Mouse (Mus musculus): ENCODE measurements around the gene 6030445D17Rik.
A peak's percentile ranks its signal among the peaks of the same experiment; 100 is the strongest.

The 6030445D17Rik gene

DNA sequence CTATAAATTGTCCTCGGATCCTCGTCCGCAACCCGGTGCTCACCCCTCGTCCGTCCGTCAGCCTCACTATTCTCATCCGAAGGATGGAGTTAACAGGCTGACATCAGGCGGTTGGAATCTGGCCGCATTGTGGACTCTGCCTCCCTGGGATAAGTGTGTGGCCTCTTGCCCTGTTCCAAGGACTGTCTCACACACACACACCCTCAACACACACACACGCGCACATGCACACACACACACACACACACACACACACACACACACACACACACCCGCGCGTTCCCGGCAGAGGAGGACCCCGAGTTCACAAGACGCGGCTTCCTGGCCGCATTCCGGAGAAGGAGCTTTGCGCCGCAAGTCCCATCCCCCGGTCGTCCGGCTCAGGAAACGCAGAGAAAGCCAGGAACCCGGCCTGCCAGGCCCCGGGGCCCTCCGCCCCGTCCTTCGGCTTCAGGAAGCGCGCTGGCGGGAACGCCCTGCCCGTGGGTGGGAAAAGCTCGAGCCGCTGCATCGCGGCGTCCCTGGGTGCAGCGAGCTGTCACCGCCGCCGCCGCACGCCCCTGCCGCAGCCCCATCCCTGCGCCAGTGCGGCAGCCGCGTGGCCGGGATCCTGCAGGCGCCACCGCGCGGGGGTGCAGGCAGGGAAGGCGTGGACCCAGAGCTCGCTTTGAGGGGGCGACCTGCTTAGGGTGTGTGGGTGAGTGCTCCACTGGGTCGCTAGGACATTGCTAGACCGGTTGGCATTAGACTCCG, at the start of gene 6030445D17Rik:
TSS of gene 6030445D17Rik (plus strand) at position 165 of the 753 bp plus-strand sequence.
- peak; percentile 49 for DNase-seq (ENCODE audit: low spot score)

DNA sequence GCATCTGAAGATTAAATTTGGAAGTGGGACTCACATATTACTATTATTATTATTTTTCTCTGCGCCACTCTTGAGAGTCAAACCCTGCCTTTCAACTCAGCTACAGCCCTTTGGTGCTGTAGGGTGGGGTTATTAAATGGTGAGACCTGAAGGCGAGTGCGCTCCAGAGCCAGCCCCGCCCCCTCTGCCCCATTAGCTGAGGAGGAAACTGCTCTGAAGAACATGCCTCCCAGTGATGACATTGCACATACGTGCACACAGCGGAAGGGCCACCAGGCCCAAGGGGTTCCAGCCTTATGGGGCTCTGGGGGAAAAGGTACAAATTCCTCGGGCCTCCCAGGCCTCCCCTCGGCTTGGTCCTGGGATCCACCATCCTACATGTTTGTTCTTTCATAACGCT, 46.6 kb upstream of the 6030445D17Rik start:
- no peak for DNase-seq (ENCODE audit: low spot score)

DNA sequence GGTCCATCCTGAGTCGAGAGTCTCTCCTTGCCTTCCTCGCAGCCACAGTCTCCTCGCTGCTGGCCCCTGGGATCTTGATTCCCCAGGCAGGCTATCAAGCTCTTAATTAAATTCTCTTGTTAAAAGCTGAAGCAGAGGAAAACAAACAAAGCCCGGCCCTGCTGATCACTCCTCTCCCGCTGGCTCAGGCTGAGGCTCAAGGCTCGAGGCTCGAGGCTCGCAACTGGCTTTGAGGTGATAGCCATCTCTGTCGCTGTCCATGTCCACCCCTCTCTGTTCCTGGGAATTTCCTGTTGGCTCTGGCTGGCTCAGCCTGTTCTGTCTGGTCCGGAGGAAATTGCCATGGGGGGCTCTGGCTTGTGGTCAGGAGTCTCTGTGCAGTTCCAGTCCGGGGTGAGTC, 43.1 kb upstream of the 6030445D17Rik start:
- no peak for DNase-seq (ENCODE audit: low spot score)

DNA sequence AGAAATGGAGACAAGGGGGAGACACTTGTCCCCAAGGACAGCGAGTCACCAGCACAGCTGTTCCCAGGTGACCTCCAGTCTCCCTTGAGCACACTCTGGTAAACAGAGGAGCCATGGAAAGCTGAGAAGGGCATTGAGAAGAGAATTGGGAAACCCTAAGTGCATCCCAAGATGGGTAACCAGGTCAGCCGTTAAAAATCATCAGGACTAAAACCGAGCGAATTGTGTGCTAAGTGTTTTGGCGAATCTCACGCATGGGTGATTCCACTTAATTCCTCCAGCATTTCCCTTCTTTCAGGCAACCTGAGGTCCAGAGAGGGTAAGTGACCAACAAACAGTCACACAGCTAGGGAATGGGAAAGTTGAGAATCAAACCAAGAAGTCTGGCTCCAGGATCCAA, 42.7 kb upstream of the 6030445D17Rik start:
- no peak for DNase-seq (ENCODE audit: low spot score)

DNA sequence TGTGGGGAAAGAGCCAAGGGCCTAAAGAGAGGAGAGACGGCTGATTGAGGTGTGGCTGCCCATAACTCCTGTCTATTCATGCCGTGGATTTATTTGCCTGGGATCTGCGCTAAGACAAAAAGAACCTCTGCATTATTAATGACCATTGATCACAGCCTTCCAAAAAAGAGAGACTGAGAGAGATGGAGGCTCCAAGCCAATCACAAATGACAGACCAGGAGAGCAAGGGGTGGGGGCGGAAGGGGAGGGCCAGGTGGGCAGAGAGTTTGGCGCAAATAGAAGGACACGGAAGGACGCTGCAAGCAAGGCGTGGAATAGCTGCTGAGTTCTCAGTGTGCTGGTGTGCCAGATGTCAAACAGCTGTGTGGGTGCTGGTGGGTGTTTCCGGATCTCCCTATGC, 38.8 kb upstream of the 6030445D17Rik start, which contains the start of gene Htr1d:
TSS of gene Htr1d (plus strand) at position 301 of the 400 bp plus-strand sequence.
- no peak for DNase-seq (ENCODE audit: low spot score)

DNA sequence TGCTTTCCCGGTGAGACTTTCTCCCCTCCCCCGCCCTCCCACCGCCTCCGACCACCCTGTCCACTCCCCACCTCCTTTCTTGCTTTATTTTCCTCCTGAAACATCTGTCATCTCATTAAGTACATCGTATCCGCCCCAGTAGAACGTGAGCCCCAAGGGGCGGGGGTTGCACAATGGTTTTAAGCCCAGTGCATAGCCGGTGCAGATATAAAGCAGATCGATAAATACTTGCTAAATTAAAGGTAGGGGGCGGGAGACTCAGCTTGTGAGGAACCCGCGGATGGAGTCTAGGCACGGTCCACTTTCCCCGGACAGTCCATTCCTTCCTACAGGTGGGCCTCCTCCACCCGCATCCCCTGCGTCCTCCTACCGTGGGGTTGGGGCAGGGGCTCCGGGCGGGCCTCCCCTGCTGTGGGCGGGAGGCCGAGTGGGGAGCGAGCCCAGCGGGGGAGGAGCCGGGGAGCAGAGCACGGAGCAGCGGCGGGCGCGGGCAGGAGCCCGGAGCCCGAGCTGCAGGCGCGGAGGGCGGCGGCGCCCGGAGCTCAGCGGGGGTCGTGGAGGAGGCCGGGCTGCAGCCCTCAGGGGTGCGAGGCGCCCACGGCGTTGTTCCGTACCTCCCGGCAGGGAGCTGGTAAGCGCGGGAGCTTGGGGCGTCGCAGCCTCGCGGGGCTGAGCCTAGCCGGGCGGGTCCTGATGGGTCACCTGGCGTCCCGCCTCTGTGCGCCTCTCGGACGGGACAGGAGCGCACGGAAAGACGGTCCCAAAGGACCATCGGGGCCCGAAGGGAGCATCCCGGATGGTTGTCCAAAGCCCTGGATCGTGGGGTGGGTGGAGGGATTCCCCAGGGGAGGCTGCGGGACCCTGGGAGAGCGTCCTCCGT, 37.7 kb upstream of the 6030445D17Rik start:
- DNase-seq (ENCODE audit: low spot score), result no peak

DNA sequence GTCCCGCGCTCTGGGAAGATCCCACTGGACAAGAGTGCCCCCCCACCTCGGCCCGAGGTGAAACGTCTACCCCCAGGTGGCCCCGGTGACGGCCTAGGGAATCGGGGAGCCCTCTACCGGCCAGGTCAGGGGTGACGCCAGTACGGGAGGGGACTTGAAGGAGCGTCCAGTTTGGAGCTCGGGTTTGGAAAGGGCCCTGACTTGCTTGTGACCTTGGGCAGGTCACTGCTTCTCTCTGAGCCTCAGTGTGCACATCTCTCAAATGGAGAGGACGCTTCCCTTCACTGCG, 37.1 kb upstream of the 6030445D17Rik start:
- DNase-seq (ENCODE audit: low spot score), result no peak

DNA sequence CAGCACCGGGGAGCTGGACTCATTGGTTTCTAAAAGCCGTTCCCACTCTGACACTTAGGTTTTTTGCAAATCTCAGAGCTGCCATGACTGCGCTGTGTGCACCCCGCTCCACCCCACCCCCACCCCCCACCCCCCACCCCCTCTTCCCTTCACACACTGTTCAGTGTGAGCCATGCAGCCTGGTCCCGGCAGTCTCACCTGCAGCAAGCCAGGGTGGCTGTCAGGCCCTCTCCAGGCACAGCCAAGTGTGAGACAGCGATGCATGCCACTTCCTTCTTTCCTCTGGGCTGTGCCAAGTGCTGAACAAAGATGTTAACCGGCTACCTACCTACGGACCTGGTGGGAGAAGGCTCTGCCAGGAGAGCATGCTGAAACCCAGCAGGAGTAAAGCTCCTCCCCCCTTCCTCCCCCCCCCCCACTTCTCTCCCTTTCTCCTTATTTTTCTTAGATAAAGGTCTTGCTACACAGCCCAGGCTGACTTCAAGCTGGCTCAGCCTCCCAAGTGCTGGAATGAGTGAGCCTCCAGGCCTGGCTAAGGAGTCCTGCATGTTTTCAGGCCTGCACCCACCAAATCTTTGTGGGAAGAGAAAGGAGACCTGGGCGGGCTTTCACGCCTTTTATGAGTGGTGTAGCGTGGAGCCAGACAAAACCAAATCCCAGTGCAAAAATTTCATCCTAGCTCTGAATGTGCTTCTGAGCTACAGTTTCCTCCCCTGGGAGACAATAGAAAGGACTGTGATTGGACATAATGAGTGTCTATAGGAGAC, 31.3 kb upstream of the 6030445D17Rik start:
- no peak for DNase-seq (ENCODE audit: low spot score)

DNA sequence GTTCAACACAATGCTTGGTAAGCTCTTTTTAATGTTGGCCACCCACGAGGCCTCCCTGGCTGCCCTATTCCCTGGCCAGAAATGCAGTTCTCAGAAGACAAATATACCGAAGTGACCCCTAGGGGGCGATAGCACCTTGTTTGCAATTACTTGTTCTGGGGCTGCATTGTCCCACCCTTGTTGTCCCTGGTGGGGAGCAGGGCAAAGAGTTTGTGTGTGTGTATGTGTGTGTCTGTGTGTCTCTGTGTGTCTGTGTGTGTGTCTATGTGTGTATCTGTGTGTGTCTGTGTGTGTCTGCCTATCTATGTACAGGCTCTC, 30.7 kb upstream of the 6030445D17Rik start:
- DNase-seq (ENCODE audit: low spot score), result no peak

DNA sequence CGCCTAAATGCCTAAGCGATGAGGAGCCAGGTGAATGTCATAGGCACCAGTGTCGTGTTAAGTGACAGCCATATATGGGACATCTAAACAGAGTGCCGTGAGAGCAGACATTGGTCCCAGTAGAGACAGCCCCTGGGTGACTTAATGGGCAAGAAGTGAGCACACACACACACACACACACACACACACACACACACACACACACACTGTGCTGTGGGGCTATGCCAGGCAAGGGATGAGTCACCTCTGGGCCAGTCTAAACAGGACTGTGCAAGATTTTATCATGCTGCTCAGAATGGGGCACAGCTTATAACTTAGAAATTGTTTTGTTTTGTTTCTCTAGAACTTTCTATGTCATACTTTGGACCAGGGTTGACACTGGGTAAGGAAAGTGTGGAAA, 28.0 kb upstream of the 6030445D17Rik start:
- no peak for DNase-seq (ENCODE audit: low spot score)

DNA sequence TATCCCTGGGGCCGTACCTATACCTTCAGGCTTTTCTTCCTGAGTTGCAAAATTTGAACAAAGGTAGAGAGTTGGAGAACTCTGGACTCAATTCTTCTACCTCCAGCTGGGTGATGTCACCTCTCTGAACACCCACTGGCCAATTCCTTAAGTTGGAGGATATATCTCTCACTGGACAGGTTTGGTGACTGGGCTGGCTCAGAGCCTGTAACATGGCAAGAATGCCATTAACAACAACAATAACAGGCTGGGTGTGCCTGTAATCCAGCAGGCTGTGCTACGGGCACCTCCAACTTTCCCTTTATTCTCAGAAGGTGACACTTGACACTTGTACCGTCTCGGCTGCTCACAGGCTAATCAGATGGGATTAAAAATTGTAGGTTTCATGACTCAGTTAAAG, 22.9 kb upstream of the 6030445D17Rik start:
- no peak for DNase-seq (ENCODE audit: low spot score)

DNA sequence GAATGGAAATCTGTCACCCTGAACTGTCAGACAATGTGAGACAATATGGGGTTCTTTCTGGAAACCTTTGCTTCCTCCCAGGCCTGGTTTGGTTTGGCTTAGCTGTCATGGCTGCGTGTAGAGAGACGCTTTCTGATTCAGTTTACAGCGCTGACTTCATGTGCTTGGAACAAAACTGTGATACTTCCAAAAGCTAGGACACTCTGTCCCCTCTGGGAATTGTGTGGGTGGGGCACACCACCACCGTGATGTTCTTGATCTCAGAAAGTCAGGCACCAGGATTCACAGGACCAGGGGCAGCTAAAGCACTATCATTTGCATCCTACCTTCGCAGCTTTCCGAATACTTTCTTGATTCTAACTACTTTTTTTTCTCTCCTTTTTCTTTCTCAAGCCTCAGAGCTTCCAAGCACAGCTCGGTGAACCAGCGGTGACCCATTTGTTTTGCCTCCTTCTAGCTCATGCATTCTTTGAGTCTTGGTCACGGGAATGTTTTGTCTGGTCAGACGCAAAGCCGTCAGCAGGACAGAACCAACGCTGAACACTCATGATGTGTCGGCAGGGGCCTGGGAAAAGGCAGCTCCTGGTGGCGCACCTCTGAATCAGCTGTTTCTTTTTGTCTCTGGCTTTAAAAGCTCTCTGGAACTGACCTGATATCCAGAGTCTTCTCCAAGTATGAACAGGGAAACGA, 20.6 kb upstream of the 6030445D17Rik start:
- peak; percentile 61 for DNase-seq (ENCODE audit: low spot score)

DNA sequence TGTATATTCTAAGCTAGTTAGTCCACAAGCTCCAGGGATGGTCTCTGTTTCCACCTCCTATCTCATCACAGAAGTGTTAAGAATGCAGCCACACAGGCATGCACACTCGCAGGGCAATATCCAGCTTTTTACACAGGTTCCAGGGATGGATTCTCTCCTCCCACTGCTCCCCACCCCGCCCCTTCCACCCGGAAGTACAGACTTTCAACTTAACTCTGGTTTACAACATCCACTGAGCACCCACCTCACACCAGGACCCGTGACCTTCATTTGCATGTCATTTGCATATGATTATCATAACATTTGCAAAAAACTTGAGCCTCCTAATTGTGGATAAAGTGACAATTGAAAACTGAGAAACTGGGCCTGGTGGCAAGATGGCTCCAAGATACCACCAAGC, 17.5 kb upstream of the 6030445D17Rik start:
- no peak for DNase-seq (ENCODE audit: low spot score)

DNA sequence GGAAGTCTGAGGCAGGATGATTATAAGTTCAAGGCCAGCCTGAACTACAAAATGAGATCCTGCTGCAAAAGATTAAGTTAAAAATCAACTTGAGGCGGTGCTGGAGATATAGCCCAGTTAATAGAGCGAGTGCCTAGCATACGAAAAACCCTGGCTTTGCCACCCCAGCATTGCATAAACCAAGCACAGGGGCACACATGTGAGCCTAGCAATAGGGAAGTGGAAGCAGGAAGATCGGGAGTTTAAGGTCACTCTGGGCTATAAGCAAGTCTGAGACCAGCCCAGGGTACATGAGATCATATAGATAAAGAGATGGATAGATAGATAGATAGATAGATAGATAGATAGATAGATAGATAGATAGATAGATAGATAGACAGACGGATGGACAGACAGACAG, 12.3 kb upstream of the 6030445D17Rik start:
- no peak for DNase-seq (ENCODE audit: low spot score)

DNA sequence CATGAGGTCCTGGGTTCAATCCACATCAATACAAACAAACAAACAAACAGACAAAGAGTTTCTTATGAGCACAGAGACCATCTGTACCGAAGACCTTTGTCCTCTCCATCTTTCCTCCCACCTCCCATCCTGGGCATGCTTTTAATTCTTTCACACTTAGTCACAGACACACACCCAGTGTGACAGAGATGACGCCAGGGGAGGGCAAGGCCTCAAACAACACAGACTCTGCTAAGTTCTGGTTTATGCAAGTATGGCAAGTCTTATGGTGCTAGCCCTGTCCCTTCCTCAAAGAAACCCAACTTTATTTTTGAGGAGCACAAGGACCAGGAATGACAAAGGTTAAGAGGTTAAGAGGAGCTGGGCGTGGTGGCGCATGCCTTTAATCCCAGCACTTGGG, 11.8 kb upstream of the 6030445D17Rik start:
- no peak for DNase-seq (ENCODE audit: low spot score)

DNA sequence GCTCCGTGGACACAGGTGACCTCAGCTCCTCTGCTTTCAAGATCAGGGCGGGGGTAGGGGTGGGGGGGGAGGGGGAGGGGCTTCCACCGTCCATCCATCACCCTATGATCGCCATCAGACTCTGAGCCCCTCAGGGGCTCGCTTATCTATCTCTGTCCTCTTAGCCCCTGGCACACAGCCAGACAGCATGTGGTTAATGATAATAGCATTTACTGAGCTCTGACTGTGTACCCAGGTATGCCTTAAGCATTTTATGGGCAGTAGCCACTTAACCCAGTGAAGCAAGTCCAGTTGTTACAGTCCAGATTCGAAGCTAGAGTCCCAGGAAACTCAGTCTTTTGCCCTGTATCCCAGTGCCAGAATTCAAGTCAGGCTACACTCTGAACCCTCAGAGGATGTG, 10.5 kb upstream of the 6030445D17Rik start:
- no peak for DNase-seq (ENCODE audit: low spot score)

DNA sequence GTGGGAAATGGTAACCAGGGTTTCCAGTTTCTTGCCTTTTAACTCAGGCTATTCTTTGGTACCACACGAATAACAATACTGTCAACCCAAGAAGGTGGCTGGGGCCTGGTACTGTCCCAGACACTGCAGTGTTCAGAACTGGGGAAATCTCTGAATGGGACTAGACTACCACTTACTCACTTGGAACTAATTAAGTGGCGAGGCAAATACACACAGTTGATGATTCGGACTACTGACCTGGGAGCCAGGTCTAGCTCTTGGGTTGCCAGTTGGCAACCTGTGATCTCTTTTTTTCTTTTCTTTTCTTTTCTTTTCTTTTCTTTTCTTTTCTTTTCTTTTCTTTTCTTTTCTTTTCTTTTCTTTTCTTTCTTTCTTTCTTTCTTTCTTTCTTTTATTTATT, 9.8 kb upstream of the 6030445D17Rik start:
- no peak for DNase-seq (ENCODE audit: low spot score)

DNA sequence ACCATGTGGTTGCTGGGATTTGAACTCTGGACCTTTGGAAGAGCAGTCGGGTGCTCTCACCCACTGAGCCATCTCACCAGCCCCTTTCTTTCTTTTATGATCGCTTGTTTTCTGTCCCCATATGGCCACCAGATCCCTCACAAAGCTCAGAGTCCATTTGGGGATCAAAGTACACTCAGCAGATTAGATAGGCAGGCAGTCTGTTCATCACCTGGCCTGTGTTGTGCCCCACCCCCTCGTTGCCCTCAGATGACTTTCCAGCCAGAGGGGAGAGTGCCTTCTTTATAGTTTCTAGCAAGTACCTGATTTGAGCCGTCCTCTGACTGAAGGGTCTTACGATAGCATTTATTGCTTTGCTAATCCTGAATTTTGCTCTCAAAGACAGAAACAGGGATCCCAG, 9.3 kb upstream of the 6030445D17Rik start:
- DNase-seq (ENCODE audit: low spot score), result no peak

DNA sequence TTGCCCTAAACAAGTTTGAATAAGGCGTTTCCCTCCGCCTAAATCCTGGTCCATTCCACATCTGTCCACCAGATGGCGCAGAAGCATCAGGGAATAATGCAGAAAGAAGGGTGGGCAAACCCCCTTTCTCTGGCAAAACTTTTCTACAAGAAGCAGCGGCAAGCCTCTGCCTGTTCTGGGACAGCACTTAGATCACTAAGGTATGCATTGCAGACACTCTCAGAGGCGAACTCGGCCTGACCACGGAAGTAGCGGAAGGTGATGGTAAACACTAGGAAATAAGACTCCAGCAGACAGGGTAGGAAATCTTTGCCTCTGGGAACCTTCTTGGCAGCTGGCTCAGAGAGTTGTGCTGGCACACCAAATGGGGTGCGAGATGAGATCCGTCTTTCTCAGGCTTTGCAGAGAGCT, 7.2 kb upstream of the 6030445D17Rik start:
- peak; percentile 40 for DNase-seq (ENCODE audit: low spot score)

DNA sequence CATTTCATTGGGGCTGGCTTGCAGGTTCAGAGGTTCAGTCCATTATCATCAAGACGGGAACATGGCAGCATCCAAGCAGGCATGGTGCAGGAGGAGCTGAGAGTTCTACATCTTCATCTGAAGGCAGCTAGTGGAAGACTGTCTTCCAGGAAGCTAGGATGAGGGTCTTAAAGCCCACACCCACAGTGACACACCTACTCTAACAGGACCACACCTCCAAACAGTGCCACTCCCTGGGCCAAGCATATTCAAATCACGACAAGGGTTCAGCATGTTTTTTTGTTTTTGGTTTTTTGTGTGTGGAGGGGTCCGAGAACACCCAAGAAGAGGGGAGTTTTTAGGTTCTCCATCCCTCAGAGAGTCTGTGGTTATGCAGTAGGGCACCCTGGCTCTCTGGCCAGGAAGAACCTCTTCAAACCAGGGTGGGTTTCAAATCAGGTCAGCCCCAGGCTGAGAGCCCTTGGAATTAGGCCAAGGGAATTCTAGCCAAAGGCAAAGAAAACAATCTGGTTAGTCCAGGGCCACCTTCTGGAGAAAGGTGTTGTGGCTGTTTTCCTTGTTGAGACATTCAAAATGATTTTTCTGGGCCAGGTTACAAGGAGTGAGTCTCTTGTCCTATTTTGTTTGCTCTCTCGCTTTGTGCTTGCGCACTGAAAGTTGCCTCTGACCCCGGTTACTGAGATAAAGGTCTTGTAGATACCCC, 5.4 kb upstream of the 6030445D17Rik start:
- DNase-seq (ENCODE audit: low spot score), result no peak

DNA sequence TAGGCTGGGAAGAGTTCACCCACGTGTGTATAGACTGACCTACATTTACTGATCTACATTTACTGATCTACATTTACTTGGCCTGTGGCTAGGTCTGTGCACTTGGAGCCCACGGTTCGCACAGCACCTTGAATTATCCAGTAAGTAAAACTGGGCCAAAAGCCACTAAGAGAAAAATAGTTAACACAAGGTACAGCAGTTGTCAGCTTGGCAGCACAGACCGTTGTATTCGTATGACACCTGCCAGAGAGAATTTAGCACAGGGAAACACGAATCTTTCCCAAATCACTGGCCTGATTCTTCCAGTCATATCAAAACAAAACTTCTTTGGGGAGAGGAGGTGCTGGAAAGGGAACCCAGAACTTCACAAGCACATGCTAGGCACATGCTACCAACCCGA, 3.8 kb upstream of the 6030445D17Rik start:
- DNase-seq (ENCODE audit: low spot score), result no peak

DNA sequence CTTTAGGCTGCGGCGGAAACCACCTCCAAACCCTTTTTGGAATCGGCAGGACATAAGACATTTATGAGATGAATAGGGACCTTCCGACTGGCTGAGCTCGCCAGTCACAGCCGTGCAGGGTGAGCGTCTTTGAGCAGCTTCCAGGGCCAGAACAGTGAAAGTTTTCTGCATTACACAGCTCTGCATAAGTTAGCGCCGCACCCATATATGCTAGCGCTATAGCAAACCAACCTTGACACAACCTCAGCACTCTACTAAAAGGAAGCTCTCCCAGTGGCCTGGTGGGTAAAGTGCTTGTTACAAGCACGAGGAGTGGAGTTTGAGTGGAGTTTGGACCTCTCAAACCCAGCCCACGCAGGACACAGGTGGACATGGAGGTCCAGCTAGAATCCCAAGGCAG, 2.8 kb upstream of the 6030445D17Rik start:
- DNase-seq (ENCODE audit: low spot score), result no peak
